Comparison of ENCODE assay signal across 8 mouse cellular contexts in genomic region chr11:75460103-75460843, GRCm38 (mm10). TPM values are rescaled to one million over a fixed set of nuclear protein-coding genes. Genes with fewer than 3 reads are reported as not detected.
DNase-seq lines count a peak whose midpoint lies in the region; ATAC-seq and TF ChIP-seq lines count a peak whose summit lies in the region.

No protein-coding gene starts in this region.

- peak; percentile 84 for DNase-seq in G1E (ENCODE audit: low spot score)
- peak; percentile 93 for DNase-seq in cerebellum, adult 11-12 months
- peak; percentile 84 to 87 for DNase-seq in heart, postnatal 36 days
- DNase-seq in layer of hippocampus, adult 18-20 months (ENCODE audit: low spot score in 2 of 2), result peak; percentile 87 to 94
- DNase-seq in lung, adult 18-20 months, result peak; percentile 95 to 97

- no peaks in the 10 kb centered on the region for H3K9me3 ChIP-seq in G1E (replicated peaks)
- no peaks in the 10 kb centered on the region for H3K9me3 ChIP-seq in forebrain, embryonic 15.5 days
- no peaks in the 10 kb centered on the region for H3K9me3 ChIP-seq in neural tube, embryonic 14.5 days (ENCODE audit: control insufficient read depth, low read length)

- TF ChIP-seq CTCF in G1E (IDR thresholded peaks at IDR 0.05; ENCODE audit: low read depth, low read length), result no peak
- TF ChIP-seq CTCF in testis, adult 2 months (IDR thresholded peaks at IDR 0.05; ENCODE audit: control insufficient read depth, insufficient read depth, insufficient replicate concordance, low read depth, low read length), result no peak

- peak overlapping the region; percentile 74 for H3K4me2 ChIP-seq in forebrain, embryonic 15.5 days (replicated peaks)
- H3K4me2 ChIP-seq in neural tube, embryonic 14.5 days (ENCODE audit: low read depth, low read length), result peak overlapping the region; percentile 83

- no peaks in the 10 kb centered on the region for H3K27me3 ChIP-seq in G1E (ENCODE audit: insufficient read depth, low read length)
- H3K27me3 ChIP-seq in forebrain, embryonic 15.5 days, result no peaks in the 10 kb centered on the region
- no peaks in the 10 kb centered on the region for H3K27me3 ChIP-seq in neural tube, embryonic 14.5 days (ENCODE audit: control insufficient read depth, insufficient read depth, low read length)
- H3K27me3 ChIP-seq in testis, adult 2 months (ENCODE audit: control insufficient read depth, insufficient read depth, low read length), result no peaks in the 10 kb centered on the region

- peak overlapping the region; percentile 85 for H3K27ac ChIP-seq in forebrain, embryonic 15.5 days (replicated peaks)
- peak overlapping the region; percentile 74 for H3K27ac ChIP-seq in neural tube, embryonic 14.5 days (ENCODE audit: low read depth, low read length)
- peak overlapping the region; percentile 95 for H3K27ac ChIP-seq in testis, adult 2 months (ENCODE audit: control insufficient read depth, insufficient read depth, low read depth, low read length)

- H3K9ac ChIP-seq in forebrain, embryonic 15.5 days (replicated peaks), result peak overlapping the region; percentile 32
- H3K9ac ChIP-seq in neural tube, embryonic 14.5 days (replicated peaks; ENCODE audit: low read depth, low read length), result 0 out of 2 replicates have a peak overlapping the region, but pooled peaks have one; percentile 13

- H3K36me3 ChIP-seq in G1E (replicated peaks), result peaks cover 15% of the 10 kb centered on the region
- H3K36me3 ChIP-seq in forebrain, embryonic 15.5 days, result peaks cover 2% of the 10 kb centered on the region; the same call in 1 of the 2 replicates
- H3K36me3 ChIP-seq in neural tube, embryonic 14.5 days (ENCODE audit: control insufficient read depth, insufficient read depth, low read length), result 0 out of 2 replicates have a peak, but pooled peaks cover 3% of the 10 kb centered on the region
- H3K36me3 ChIP-seq in testis, adult 2 months (ENCODE audit: control insufficient read depth, insufficient read depth, low read length), result no peaks in the 10 kb centered on the region

- peak; percentile 22; the same call in 1 of the 2 replicates for TF ChIP-seq POLR2A in testis, adult 2 months (IDR thresholded peaks at IDR 0.05; ENCODE audit: control insufficient read depth, low read depth, low read length)

- intact Hi-C loops in heart, postnatal 36 days (cut with DNase I), result loop anchor here (5.0 kb wide), 1 partner anchor 192 kb away; the partner anchor contains the start of gene Myo1c

- H3K4me1 ChIP-seq in G1E (ENCODE audit: insufficient read depth, low read depth, low read length), result peaks cover 85% of the 10 kb centered on the region
- peaks cover 29% of the 10 kb centered on the region for H3K4me1 ChIP-seq in forebrain, embryonic 15.5 days
- peaks cover 16% of the 10 kb centered on the region for H3K4me1 ChIP-seq in neural tube, embryonic 14.5 days (ENCODE audit: control insufficient read depth, insufficient read depth, low read length)
- peaks cover 36% of the 10 kb centered on the region for H3K4me1 ChIP-seq in testis, adult 2 months (ENCODE audit: control insufficient read depth, insufficient read depth, low read length)

- 3% methylated on average over 19 of the region's 19 CpGs for WGBS in forebrain, embryonic 15.5 days
- 3% methylated on average over 19 of the region's 19 CpGs for WGBS in neural tube, embryonic 14.5 days

- peak overlapping the region; percentile 80 for H3K4me3 ChIP-seq in G1E (ENCODE audit: low read depth, low read length)
- peak overlapping the region; percentile 72 for H3K4me3 ChIP-seq in forebrain, embryonic 15.5 days
- peak overlapping the region; percentile 86 for H3K4me3 ChIP-seq in neural tube, embryonic 14.5 days (ENCODE audit: low read depth, low read length)
- peak overlapping the region; percentile 85 for H3K4me3 ChIP-seq in testis, adult 2 months (ENCODE audit: control insufficient read depth, low read depth, low read length)

- peak; percentile 35; the same call in 1 of the 2 replicates for ATAC-seq in G1E (ENCODE audit: extremely low read depth, insufficient number of reproducible peaks, low FRiP score, poor library complexity, severe bottlenecking)
- peak; percentile 44 for ATAC-seq in forebrain, embryonic 15.5 days (replicated peaks)
- ATAC-seq in neural tube, embryonic 14.5 days (ENCODE audit: low read depth), result no peak

RNA-seq across cellular contexts. Expression of gene Tlcd2, which starts 1.2 kb away (rescaled TPM):
- total RNA-seq in G1E (2014; fragmentation: Nextera tagmentation), result 1.7 TPM in 1 of 2 replicates, not detected in the other
- 0.58 and 1.8 TPM in 2 replicates for total RNA-seq in G1E (2017)
- not detected in 2 replicates for polyA plus RNA-seq in G1E (2012)
- polyA plus RNA-seq in forebrain, embryonic 15.5 days (2015; fragmentation: Nextera tagmentation; extraction: Ambion mirVana), result 0.95 and 1.3 TPM in 2 replicates
- total RNA-seq in heart, postnatal 36 days (2021), result 1 to 10 TPM; 5.4 to 7.1 TPM
- under 1 TPM in 1 of 2 experiments, not detected in 1; 0.89 TPM for total RNA-seq in layer of hippocampus, adult 18-20 months (2021)
- 1.8 and 4.0 TPM in 2 replicates for polyA plus RNA-seq in neural tube, embryonic 14.5 days (2014; fragmentation: Nextera tagmentation; extraction: Ambion mirVana)
- polyA plus RNA-seq in testis, adult 2 months (2012; rRNA removed), result 6.8 and 7.3 TPM in 2 replicates

RNA-seq across cellular contexts. Expression of gene Wdr81, which starts 5.8 kb away (rescaled TPM):
- total RNA-seq in G1E (2014; fragmentation: Nextera tagmentation) (6.3 and 12.3 TPM in 2 replicates), G1E (2017) (15.0 and 17.4 TPM in 2 replicates)
- polyA plus RNA-seq in G1E (2012), result 18.7 and 20.5 TPM in 2 replicates
- 7.7 and 8.2 TPM in 2 replicates for polyA plus RNA-seq in forebrain, embryonic 15.5 days (2015; fragmentation: Nextera tagmentation; extraction: Ambion mirVana)
- 10 to 100 TPM in 1 of 2 experiments, 1 to 10 TPM in 1; 8.7 to 10.4 TPM for total RNA-seq in heart, postnatal 36 days (2021)
- total RNA-seq in layer of hippocampus, adult 18-20 months (2021), result 10 to 100 TPM; 21.6 to 23.3 TPM
- polyA plus RNA-seq in neural tube, embryonic 14.5 days (2014; fragmentation: Nextera tagmentation; extraction: Ambion mirVana), result 6.3 and 7.4 TPM in 2 replicates
- polyA plus RNA-seq in testis, adult 2 months (2012; rRNA removed), result 4.1 and 5.1 TPM in 2 replicates

RNA-seq across cellular contexts. Expression of gene Serpinf2, which starts 20.9 kb away (rescaled TPM):
- total RNA-seq in G1E (2014; fragmentation: Nextera tagmentation) (not detected in 2 replicates), G1E (2017) (0.33 and 0.41 TPM in 2 replicates)
- 0.03 TPM in 1 of 2 replicates, not detected in the other for polyA plus RNA-seq in G1E (2012)
- polyA plus RNA-seq in forebrain, embryonic 15.5 days (2015; fragmentation: Nextera tagmentation; extraction: Ambion mirVana), result 0.22 TPM in 1 of 2 replicates, not detected in the other
- not detected for total RNA-seq in heart, postnatal 36 days (2021)
- under 1 TPM; 0.53 to 0.59 TPM for total RNA-seq in layer of hippocampus, adult 18-20 months (2021)
- polyA plus RNA-seq in neural tube, embryonic 14.5 days (2014; fragmentation: Nextera tagmentation; extraction: Ambion mirVana), result 0.27 TPM in 2 replicates
- polyA plus RNA-seq in testis, adult 2 months (2012; rRNA removed), result 0.29 and 0.33 TPM in 2 replicates

RNA-seq across cellular contexts. Expression of gene Prpf8, which starts 26.3 kb away (rescaled TPM):
- 537 and 539 TPM in 2 replicates for total RNA-seq in G1E (2014; fragmentation: Nextera tagmentation)
- total RNA-seq in G1E (2017), result 147 and 150 TPM in 2 replicates
- polyA plus RNA-seq in G1E (2012), result 55.3 and 90.1 TPM in 2 replicates
- 55.0 and 58.3 TPM in 2 replicates for polyA plus RNA-seq in forebrain, embryonic 15.5 days (2015; fragmentation: Nextera tagmentation; extraction: Ambion mirVana)
- 10 to 100 TPM; 82.9 to 92.8 TPM for total RNA-seq in heart, postnatal 36 days (2021)
- 100 to 1,000 TPM; 132 to 133 TPM for total RNA-seq in layer of hippocampus, adult 18-20 months (2021)
- polyA plus RNA-seq in neural tube, embryonic 14.5 days (2014; fragmentation: Nextera tagmentation; extraction: Ambion mirVana), result 65.0 and 82.8 TPM in 2 replicates
- 45.6 and 48.8 TPM in 2 replicates for polyA plus RNA-seq in testis, adult 2 months (2012; rRNA removed)

RNA-seq across cellular contexts. Expression of gene Serpinf1, which starts 37.8 kb away (rescaled TPM):
- total RNA-seq in G1E (2014; fragmentation: Nextera tagmentation) (not detected in 2 replicates), G1E (2017) (0.38 TPM in 1 of 2 replicates, not detected in the other)
- not detected in 2 replicates for polyA plus RNA-seq in G1E (2012)
- 21.4 and 27.2 TPM in 2 replicates for polyA plus RNA-seq in forebrain, embryonic 15.5 days (2015; fragmentation: Nextera tagmentation; extraction: Ambion mirVana)
- total RNA-seq in heart, postnatal 36 days (2021), result 10 to 100 TPM; 25.4 to 26.1 TPM
- 10 to 100 TPM; 10.6 to 15.4 TPM for total RNA-seq in layer of hippocampus, adult 18-20 months (2021)
- polyA plus RNA-seq in neural tube, embryonic 14.5 days (2014; fragmentation: Nextera tagmentation; extraction: Ambion mirVana), result 5.1 and 80.9 TPM in 2 replicates
- polyA plus RNA-seq in testis, adult 2 months (2012; rRNA removed), result 13.2 and 13.3 TPM in 2 replicates
